Comparison of ENCODE assay signal across 9 mouse cellular contexts in the genomic region with DNA sequence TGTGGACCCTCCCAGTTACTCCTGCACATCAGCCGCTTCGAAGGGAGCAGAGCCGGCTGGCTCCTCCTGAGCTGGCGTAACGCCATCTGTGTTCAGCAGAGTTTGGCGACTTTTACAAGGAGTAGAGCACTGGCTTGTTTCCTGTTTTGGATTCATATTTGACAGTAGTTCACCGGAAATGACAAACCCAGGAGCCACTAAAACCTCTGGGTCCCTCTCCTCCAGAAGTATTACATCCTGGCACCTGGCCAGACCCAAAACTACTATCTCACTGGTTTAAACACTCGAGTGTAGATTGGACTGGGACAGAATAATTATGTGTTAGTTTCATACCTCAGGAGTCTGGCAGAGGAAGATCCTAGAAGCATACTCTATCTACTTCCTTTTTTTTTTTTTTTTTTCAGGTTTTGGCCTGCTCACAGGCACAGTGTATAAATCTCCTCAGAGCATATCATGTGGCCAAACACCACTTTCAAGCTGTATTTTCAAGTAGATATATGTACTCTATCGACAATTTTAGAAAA. TPM values are rescaled to one million over a fixed set of nuclear protein-coding genes. Genes with fewer than 3 reads are reported as not detected.
DNase-seq lines count a peak whose midpoint lies in the region; ATAC-seq and TF ChIP-seq lines count a peak whose summit lies in the region.
"Had no signal": no experiment of that assay in that cellular context is flagged by ENCODE, and none has a peak within 500 bp of the region (broad histone marks: within the 10 kb centered on the region; RNA-seq: fewer than 3 reads in every experiment).

No protein-coding gene starts in this region.

- H3K4me1 ChIP-seq in cerebellum, adult 2 months (ENCODE audit: control insufficient read depth, insufficient read depth, low read length) = 0 out of 2 replicates have a peak, but pooled peaks cover 4% of the 10 kb centered on the region
- no peaks in the 10 kb centered on the region for H3K4me1 ChIP-seq in lung, embryonic 16.5 days (replicated peaks; ENCODE audit: control insufficient read depth, insufficient read depth, low read length)

- TF ChIP-seq POLR2A in cerebellum, adult 2 months (IDR thresholded peaks at IDR 0.05; ENCODE audit: borderline replicate concordance, insufficient read depth, low read length) = no peak

- no peak overlapping the region for H3K9ac ChIP-seq in lung, embryonic 16.5 days (ENCODE audit: low read length)

- no peaks in the 10 kb centered on the region for H3K36me3 ChIP-seq in lung, embryonic 16.5 days (ENCODE audit: control insufficient read depth, insufficient read depth, low read length)

- peak; percentile 23 to 68 for DNase-seq in left cerebral cortex, postnatal 10 days (ENCODE audit: extremely low spot score in 1 of 2, low spot score in 2 of 2)
- DNase-seq in left cerebral cortex, adult 8-10 months (ENCODE audit: low spot score in 2 of 2) = no peak
- peak; percentile 74 for DNase-seq in MEL-GATA-1-ER (ENCODE audit: extremely low read depth, low read depth)
- peak; percentile 49 to 54 for DNase-seq in cerebellum, adult 2 months
- DNase-seq in heart, postnatal 25 days (ENCODE audit: low spot score) = peak; percentile 25
- DNase-seq in thymus, postnatal 36 days = peak; percentile 8 to 17
- no peak for DNase-seq in urinary bladder, adult 18-20 months (ENCODE audit: low spot score in 2 of 2)

- H3K27me3 ChIP-seq in cerebellum, adult 2 months (ENCODE audit: control insufficient read depth, insufficient read depth, low read length) = no peaks in the 10 kb centered on the region
- H3K27me3 ChIP-seq in lung, embryonic 16.5 days (ENCODE audit: control insufficient read depth, insufficient read depth, low read depth, low read length) = no peaks in the 10 kb centered on the region

- H3K4me3 ChIP-seq in cerebellum, adult 2 months (replicated peaks; ENCODE audit: insufficient read depth, low read depth, low read length) = no peak overlapping the region
- no peak overlapping the region for H3K4me3 ChIP-seq in lung, embryonic 16.5 days (ENCODE audit: low read length)

- WGBS in cerebellum, adult 2 months = 23% methylated on average over 9 of the region's 9 CpGs
- WGBS in lung, embryonic 16.5 days = 35% methylated on average over 9 of the region's 9 CpGs

- no peaks in the 10 kb centered on the region for H3K9me3 ChIP-seq in lung, embryonic 16.5 days (ENCODE audit: control insufficient read depth, low read length)

- TF ChIP-seq CTCF in cerebellum, adult 2 months (IDR thresholded peaks at IDR 0.05; ENCODE audit: borderline replicate concordance, insufficient read depth, low read depth, low read length) = no peak

- intact Hi-C loops in left cerebral cortex, postnatal 10 days (cut with DNase I) = no loop called here
- intact Hi-C loops in heart, postnatal 25 days (cut with DNase I) = no loop called here

- peak; percentile 93 for ATAC-seq in lung, embryonic 16.5 days (ENCODE audit: low read depth)

- H3K27ac ChIP-seq in cerebellum, adult 2 months (ENCODE audit: insufficient read depth, low read length) = no peak overlapping the region
- H3K27ac ChIP-seq in lung, embryonic 16.5 days (ENCODE audit: low read length) = peak overlapping the region; percentile 65

- H3K4me2 ChIP-seq in lung, embryonic 16.5 days (ENCODE audit: low read depth, low read length) = no peak overlapping the region

RNA-seq across cellular contexts. Expression of a gene that starts 11.0 kb away (rescaled TPM):
- not detected for total RNA-seq in left cerebral cortex, postnatal 10 days (2021)
- total RNA-seq in left cerebral cortex, adult 8-10 months (2022) = not detected
- polyA plus RNA-seq in cerebellum, adult 2 months (2012; rRNA removed) = not detected in 2 replicates
- under 1 TPM; 0.44 to 0.45 TPM for total RNA-seq in heart, postnatal 25 days (2021)
- 0.15 and 0.26 TPM in 2 replicates for polyA plus RNA-seq in lung, embryonic 16.5 days (2015; fragmentation: Nextera tagmentation; extraction: Ambion mirVana)
- total RNA-seq: adrenal gland, adult 18-20 months had no signal

Comparison
In these comparisons a context has a peak if more than half of its experiments do, and no peak if none do; other contexts are left out.
1. DNase-seq: peak in left cerebral cortex, postnatal 10 days (2 of 2), MEL-GATA-1-ER (single experiment), cerebellum, adult 2 months (2 of 2), heart, postnatal 25 days (single experiment) and thymus, postnatal 36 days (2 of 2); none in left cerebral cortex, adult 8-10 months (0 of 2) and urinary bladder, adult 18-20 months (0 of 2).